Mouse (Mus musculus) kidney, postnatal 10 days (tissue): ENCODE results near the gene Neurl2.
"Not testable (repeated sequence)": the region's sequence is repeated elsewhere in the genome, so short reads cannot be mapped to it uniquely, and the experiment has no call there.

Experiments used
- DNase-seq: peaks from one replicate; pipeline ENCODE4 v3.0.0; 2021; ENCODE audit warnings: mixed read lengths

The Neurl2 gene

GRCm38 (mm10) chr2:164815821-164816220 lies 17.4 kb downstream of the Neurl2 start:
- DNase-seq, result no peak

GRCm38 (mm10) chr2:164815348-164815747 lies 17.9 kb downstream of the Neurl2 start:
- DNase-seq, result no peak

GRCm38 (mm10) chr2:164813557-164813956 lies 19.7 kb downstream of the Neurl2 start:
- no peak for DNase-seq

GRCm38 (mm10) chr2:164806614-164807013 lies 26.6 kb downstream of the Neurl2 start:
- DNase-seq, result no peak

DNA sequence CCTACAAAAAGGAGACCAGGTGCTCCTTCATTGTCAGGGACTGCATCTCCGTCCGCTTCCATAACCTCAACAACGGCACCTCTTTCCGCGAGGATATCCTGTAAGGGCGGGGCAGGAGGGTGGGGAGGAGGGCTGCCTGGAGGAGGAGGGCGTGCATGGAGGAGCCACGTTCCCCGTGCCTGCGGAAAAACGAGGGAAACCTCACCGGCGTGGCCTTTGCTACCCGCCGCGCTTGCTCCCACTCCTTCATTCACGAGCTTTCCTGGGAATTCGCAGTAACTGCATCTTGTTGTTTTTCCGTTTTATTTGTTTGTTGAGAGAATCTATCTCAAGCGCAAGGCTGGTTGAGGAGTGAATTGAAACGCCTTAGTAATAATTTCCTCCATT lies 27.9 kb downstream of the Neurl2 start:
- DNase-seq, result no peak

DNA sequence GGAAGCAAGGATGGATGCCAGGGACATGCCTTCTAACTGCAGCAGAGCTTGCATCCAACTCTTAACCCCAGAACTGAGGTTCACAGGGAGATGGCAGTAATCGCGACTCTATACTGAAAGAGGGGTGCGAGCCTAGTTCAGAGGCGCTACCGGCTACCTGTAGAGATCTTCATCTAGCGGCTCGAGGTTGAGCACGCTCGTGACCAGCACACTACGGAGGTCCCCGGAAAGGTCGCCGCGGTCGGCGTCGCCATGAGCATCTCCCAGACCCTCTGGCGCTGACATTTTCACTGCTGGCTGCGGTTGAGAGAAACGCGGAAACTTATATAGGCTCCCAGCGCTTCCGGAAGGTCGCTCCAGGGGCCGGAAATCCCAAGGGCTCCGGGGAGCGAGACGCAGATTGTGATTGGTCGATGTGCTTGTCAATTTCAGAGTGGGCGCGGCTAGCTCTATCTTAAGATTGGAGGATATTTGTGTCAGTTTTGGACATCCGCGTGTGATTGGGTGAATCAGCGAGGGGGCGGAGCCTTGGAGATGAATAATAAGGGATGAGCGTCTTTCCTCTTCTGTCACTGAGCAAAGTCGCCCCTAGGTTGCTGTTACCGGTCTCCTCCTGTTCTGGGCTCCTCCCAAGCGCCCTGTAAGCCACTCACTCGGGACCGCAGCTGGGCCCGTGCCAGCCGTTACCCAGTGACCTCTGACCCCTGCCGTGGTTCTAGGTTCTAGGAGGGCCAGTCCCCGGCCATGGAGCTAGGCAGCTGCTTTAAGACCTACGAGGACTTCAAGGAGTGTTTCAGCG lies 28.5 kb downstream of the Neurl2 start, which contains the start of the genes Acot8 and Zswim3:
Acot8 (minus strand) TSS at position 350 of the 799 bp plus-strand sequence.
Zswim3 (plus strand) TSS at position 566 of the 799 bp plus-strand sequence.
- peak; percentile 98 for DNase-seq

DNA sequence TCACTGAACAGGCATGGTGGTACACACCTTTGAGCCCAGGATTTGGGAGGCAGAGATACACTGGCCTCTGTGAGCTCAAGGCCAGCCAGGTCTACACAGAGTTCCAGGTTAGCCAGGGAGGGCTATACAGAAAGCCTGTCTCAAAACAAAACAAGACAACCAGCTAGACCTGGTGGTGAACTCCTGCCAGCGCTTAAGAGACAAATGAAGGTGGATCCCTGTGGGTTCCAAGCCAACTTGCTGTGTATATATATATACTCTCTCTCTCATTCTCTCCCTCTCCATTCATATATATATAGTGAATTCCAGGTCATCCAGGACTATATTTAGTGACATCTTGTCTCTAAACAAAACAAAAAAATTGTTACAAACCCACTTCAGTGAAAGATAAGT lies 29.3 kb downstream of the Neurl2 start:
- DNase-seq, result no peak

GRCm38 (mm10) chr2:164803201-164803920 lies 29.9 kb downstream of the Neurl2 start:
- DNase-seq, result no peak

- peak; percentile 56 for DNase-seq
Measured at GRCm38 (mm10) chr2:164800252-164801004, 32.8 kb downstream of the Neurl2 start.

DNA sequence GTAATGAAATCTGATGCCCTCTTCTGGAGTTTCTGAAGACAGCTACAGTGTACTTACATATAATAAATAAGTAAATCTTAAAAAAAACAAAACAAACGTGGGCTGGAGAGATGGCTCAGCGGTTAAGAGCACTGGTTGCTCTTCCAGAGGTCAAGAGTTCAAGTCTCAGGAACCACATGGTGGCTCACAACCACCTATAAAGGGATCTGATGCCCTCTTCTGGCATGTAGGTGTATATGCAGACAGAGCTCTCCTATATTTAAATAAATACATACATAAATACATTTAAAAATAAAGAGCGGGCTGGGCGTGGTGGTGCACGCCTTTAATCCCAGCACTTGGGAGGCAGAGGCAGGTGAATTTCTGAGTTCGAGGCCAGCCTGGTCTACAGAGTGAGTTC lies 34.7 kb downstream of the Neurl2 start:
- not testable (repeated sequence) for DNase-seq

DNA sequence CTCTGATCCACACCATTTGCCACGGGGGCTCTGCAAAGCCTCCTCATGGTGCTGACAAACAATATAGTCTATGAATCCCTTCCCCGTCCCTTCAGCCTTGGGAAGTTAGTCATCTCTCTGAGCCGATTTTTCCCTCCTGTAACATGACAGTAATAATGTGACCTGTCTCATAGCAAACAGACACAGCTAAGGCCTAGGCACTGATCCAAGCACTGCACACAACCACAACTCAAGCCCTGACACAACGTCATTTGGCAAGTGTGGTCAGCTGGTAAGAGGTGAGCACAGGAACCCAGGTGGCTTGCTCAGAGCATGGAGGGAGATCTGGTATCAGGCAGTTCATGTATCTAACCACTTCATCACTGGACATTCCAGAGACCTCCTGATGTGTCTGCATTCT lies 37.4 kb downstream of the Neurl2 start:
- no peak for DNase-seq

DNA sequence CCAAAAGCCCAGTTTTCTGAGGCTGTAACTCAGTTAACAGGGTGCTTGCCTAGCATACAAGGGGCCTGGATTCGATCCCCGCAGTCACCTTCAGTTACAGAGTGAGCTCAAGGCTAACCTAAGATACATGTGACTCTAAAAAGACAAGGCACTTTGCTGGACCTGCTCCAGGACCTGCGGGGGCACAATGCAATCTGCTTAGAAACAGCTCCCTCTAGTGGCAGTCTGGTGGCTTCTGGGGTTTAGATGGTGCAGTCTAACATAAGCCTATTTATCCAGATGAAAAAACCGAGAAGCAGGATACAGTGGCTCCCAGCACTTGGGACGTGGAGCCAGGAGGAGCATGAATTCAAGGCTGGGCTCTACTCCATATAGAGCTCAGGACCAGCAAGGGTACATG lies 39.0 kb downstream of the Neurl2 start:
- peak; percentile 92 for DNase-seq

DNA sequence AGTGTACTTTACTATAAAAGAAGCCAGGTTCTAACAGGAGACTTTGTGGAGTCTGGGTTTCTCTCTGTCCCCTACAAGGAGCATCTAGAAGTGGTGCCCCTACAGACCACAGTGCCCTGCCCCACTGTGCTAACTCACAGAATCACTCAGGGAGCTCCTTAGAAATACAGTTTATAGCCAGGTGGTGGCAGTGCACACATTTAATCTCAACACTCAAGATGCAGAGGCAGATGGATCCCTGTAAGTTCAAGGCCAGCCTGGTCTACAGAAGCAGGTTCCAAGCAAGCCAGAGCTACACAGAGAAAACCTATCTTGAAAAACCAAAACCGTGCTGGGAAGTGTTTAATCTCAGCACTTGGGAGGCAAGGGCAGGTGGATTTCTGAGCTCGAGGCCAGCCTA lies 39.5 kb downstream of the Neurl2 start:
- no peak for DNase-seq

- DNase-seq, result peak; percentile 79
Measured at GRCm38 (mm10) chr2:164793236-164793635, 40.0 kb downstream of the Neurl2 start.

- DNase-seq, result no peak
Measured at GRCm38 (mm10) chr2:164792400-164793190, 40.7 kb downstream of the Neurl2 start.

DNA sequence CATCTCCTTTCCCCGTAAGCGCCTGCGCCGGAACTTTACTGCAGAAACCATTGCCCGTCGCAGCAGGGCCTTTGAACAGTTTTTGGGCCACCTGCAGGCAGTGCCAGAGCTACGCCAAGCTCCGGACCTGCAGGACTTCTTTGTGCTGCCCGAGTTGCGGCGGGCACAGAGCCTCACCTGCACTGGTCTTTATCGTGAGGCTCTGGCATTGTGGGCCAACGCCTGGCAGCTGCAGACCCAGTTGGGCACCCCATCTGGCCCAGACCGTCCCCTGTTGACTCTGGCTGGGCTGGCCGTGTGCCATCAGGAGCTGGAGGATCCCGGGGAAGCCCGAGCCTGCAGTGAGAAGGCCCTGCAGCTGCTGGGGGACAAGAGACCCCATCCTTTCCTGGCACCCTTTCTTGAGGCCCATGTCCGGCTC lies 41.4 kb downstream of the Neurl2 start:
- peak; percentile 28 for DNase-seq

DNA sequence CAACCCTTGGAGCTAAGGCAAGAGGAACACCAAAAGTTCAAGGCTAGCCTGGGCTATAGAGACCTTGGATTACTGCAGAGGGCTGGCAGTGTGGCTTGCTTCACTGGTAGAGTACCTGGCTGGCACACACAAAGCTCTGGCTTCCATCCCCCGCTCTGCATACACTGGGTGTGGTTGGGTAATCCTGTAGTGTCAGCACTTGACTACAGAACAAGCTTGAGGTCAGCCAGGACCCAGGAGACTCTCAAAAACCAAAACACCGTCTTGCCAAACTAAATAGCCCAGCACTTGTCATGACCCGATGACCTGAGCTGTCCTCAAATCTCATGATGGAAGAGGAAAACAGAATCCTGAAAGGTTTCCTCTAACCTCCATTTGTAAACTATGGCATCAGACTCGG lies 42.8 kb downstream of the Neurl2 start:
- no peak for DNase-seq

DNA sequence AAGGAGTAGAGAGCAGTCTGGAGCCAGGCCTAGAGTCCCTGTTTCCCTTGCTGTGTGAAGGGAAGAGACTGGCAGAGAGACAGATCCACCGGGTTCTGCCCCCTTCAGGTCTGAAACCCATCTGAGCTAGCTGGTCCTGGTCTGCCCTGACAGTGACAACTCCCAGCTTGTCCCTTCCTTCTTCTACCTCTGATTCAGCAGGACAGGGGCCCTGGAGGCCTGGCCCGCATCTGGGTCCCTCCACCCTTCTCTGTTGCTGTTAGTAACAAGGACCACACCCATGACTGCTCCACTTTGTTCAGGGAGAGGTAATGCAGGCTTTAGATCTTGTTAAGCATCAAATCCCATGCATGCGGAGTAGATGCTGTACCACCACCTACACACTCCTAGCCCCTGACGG lies 44.8 kb downstream of the Neurl2 start:
- DNase-seq, result no peak

DNA sequence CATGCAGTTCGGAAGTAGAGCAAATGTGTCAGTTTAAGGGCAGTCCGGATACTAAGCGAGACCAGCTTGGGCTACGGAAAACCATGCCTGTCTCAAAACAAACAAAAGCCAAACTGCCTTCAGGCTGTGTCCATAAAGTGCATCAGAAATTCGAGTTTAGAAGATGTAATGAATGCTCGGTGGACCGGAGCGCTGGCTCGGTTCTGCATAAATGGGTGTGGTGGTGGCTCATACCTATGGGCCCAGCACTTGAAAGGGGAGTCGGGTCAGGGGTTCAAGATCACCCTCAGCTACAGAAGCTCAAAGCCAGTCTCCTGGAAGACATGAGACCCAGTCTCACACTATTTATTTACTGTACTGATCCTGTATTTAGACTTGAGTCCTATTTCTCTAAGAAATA lies 45.5 kb downstream of the Neurl2 start:
- DNase-seq, result no peak

DNA sequence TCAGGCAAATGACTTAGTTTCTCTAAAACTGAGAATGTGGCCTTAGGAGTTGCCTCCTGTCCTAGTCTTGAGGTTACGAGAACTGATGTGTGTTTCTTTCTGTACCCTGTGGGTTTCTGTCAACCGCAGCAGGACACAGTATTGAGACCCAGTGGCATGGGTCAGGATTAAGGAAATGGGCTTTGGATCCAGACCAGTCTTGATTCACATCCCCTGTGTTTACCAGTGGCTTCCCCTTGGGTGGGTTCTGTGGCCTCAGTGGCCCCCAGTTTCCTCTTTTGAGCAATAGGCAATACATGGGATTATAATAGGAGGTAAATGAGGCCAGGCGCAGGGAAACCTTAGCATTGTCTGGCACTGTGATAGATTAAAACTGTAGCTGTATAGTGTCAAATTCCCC lies 46.2 kb downstream of the Neurl2 start:
- no peak for DNase-seq

- DNase-seq, result peak; percentile 29
Measured at GRCm38 (mm10) chr2:164786388-164786885, 46.8 kb downstream of the Neurl2 start.
